Mouse (Mus musculus) right cerebral cortex, postnatal 25 days (tissue): ENCODE data around the gene H2-Q2.
"Not testable (repeated sequence)": the region's sequence is repeated elsewhere in the genome, so short reads cannot be mapped to it uniquely, and the experiment has no call there.

Experiments used
- DNase-seq: peaks from one replicate; pipeline ENCODE4 v3.0.0; 2022

H2-Q2 gene

GRCm38 (mm10) chr17:35342071-35342671, at the start of gene H2-Q2:
TSS of gene H2-Q2 (plus strand) at chr17:35342242.
- no peak for DNase-seq

- not testable (repeated sequence) for DNase-seq
Measured at GRCm38 (mm10) chr17:35295796-35296195, 46.2 kb upstream of the H2-Q2 start.

- not testable (repeated sequence) for DNase-seq
Measured at GRCm38 (mm10) chr17:35300261-35300945, 41.6 kb upstream of the H2-Q2 start.

GRCm38 (mm10) chr17:35301645-35302258, 40.3 kb upstream of the H2-Q2 start:
- peak; percentile 77 for DNase-seq

GRCm38 (mm10) chr17:35303271-35303670, 38.8 kb upstream of the H2-Q2 start:
- no peak for DNase-seq

- no peak for DNase-seq
Measured at GRCm38 (mm10) chr17:35303756-35304350, 38.2 kb upstream of the H2-Q2 start.

GRCm38 (mm10) chr17:35304478-35304877, 37.6 kb upstream of the H2-Q2 start:
- no peak for DNase-seq

GRCm38 (mm10) chr17:35304921-35305320, 37.1 kb upstream of the H2-Q2 start:
- not testable (repeated sequence) for DNase-seq

GRCm38 (mm10) chr17:35318671-35319070, 23.4 kb upstream of the H2-Q2 start:
- DNase-seq, result no peak

GRCm38 (mm10) chr17:35320327-35321081, 21.5 kb upstream of the H2-Q2 start, which contains the start of gene H2-Q1:
TSS of gene H2-Q1 (plus strand) at chr17:35320405.
- no peak for DNase-seq

- DNase-seq, result not testable (repeated sequence)
Measured at GRCm38 (mm10) chr17:35325124-35325523, 16.9 kb upstream of the H2-Q2 start.

- not testable (repeated sequence) for DNase-seq
Measured at GRCm38 (mm10) chr17:35326000-35326399, 16.0 kb upstream of the H2-Q2 start.

GRCm38 (mm10) chr17:35329714-35330113, 12.3 kb upstream of the H2-Q2 start:
- DNase-seq, result not testable (repeated sequence)

- not testable (repeated sequence) for DNase-seq
Measured at GRCm38 (mm10) chr17:35331546-35331945, 10.5 kb upstream of the H2-Q2 start.

- no peak for DNase-seq
Measured at GRCm38 (mm10) chr17:35342711-35343476, 852 bp downstream of the H2-Q2 start.

- DNase-seq, result not testable (repeated sequence)
Measured at GRCm38 (mm10) chr17:35347659-35348058, 5.6 kb downstream of the H2-Q2 start.

- DNase-seq, result not testable (repeated sequence)
Measured at GRCm38 (mm10) chr17:35353275-35353674, 11.2 kb downstream of the H2-Q2 start.

GRCm38 (mm10) chr17:35354071-35354470, 12.0 kb downstream of the H2-Q2 start:
- DNase-seq, result no peak

- DNase-seq, result no peak
Measured at GRCm38 (mm10) chr17:35357086-35357485, 15.0 kb downstream of the H2-Q2 start.

GRCm38 (mm10) chr17:35358763-35359469, 16.9 kb downstream of the H2-Q2 start:
- no peak for DNase-seq

GRCm38 (mm10) chr17:35359470-35359862, 17.4 kb downstream of the H2-Q2 start:
- no peak for DNase-seq
